Mouse (Mus musculus): Measurements from ENCODE around the gene Hspa1l.

DNA sequence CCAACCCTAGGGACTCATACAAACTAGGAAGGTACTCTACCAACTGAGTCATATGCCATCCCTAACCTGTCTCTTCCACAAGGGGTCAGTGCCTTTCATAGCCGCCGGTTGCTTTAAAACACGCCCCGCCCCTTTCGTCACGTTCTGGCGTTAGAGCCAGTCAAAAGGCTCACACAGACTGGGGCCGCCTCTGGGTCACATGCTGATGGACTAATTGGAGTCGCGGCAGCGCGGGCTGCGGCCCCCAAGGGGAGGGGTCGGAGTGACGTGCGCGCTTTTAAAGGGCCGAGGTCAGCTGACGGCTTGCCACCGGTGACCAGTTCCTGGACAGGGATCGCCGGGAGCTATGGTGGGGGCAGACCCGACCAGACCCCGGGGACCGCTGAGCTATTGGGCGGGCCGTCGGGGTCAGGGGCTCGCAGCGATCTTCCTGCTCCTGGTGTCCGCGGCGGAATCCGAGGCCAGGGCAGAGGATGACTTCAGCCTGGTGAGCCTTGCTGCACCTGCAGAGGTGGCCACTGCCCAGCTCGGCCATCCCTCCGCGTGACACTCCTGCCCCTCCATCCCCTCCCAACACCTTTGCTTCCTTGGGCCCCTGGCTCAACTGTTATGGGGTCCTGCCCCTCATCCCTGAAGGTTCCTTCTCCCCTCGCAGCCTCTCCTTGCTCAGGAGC, 41.3 kb upstream of the Hspa1l start, which contains the start of gene Neu1:
- TF ChIP-seq POLR2A (IDR thresholded peaks at IDR 0.05; ENCODE audit: control insufficient read depth in 1 of 2, insufficient read depth in 1 of 2, low read depth in 1 of 2, low read length in 2 of 2, poor library complexity in 1 of 2): peak; percentile 39 to 66; a peak in 2 of 4 replicates
- TF ChIP-seq CTCF (IDR thresholded peaks at IDR 0.05 in 2 of 3, conservative IDR thresholded peaks at IDR 0.05 in 1 of 3; ENCODE audit: control insufficient read depth in 1 of 3, insufficient read depth in 1 of 3, low read depth in 2 of 3, low read length in 3 of 3, poor library complexity in 1 of 3, severe bottlenecking in 1 of 3): peak; percentile 57 to 76 (median 62)
- TF ChIP-seq KAT2A (conservative IDR thresholded peaks at IDR 0.05; ENCODE audit: low read depth, low read length): no peak; the same call in 1 of the 2 replicates
- TF ChIP-seq E2F4 (IDR thresholded peaks at IDR 0.05; ENCODE audit: borderline replicate concordance, low read depth, low read length): peak; percentile 47; the same call in 1 of the 2 replicates

All from MEL (cell line).